Mouse (Mus musculus): ENCODE measurements around the gene Mettl2.

Gene Mettl2

DNA sequence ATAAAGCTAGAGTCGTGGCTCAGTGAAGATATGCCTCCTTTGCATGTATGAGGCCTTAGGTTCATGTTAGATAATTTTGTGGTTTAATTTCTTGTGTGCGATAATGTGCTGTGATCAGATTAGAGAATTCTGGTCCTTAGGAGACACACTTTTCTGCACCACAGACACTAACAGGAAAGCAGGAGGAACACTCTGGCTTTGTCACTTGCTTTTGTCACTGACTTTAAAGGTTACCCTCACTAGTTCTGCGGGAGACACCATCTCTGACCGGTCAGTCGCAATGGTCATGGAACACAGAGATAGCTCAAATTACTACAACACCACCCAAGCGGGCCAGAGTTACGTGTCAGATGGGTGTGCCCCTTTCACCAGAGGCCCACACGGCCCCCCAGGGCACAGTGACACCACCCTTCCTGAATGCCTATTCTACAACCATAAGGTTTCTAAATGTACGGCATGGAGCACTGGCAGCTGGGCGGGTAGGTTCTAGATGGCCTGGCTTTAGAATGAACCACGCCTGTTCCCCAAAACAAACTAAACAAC, 26.2 kb downstream of the Mettl2 start:
- in situ Hi-C loops (cut with MboI), result no loop called here

DNA sequence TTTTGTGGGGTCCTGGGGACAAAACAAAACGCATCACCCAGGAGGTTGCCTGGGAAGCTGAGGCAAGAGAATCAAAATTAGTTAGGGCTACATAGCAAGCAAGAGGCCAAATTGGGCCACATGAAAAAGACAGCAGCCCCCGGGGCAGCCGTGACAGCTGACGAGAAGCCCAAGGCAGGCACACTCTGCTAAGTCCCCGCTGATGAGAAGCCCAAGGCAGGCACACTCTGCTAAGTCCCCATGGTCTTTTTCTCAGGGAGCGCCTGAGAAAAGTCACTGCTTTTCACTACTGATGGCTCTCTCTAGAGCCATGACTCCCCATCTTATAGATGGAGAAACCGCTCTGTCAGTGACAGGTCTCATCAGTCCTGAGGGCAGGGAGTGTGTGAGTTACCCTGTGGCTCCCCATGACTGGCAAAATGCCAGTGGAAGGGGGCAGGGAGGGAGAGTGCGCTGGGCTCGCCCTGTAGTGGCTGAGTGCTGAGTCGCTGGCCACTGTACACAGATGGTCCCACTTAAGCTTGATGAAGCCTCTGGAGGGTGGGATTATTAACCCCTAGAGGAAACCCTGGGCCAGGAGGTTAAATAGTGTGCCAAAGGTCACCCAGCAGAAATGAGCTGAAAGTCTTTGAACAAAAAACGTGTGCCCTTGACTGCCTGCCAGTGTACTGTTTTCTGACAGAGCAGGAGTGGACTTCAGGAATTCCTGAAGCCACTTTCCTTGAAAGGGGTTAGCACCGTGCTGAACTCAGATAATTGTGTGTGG, 27.0 kb downstream of the Mettl2 start:
- in situ Hi-C loops (cut with MboI), result no loop called here

DNA sequence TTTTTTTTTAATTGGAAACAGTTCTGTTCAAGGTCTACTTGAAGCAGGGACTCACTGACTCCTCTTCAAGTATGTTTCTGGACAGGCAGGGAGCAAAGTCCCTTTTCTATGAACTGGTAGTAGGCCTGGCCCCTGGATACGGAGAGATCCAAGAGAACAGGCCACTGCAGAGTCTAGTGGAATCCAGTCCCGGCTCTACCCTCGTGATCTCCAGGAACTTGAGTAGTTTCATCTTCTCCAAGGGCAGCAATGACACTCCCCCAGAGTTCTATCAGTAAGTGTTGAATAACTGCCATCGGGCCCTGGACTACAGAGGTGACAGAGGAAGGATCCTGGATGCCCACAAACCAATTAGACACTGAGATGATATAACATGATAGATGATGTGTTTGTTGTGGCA, 29.7 kb downstream of the Mettl2 start:
- in situ Hi-C loops (cut with MboI), result no loop called here

GRCm38 (mm10) chr11:105156748-105157267, 30.6 kb downstream of the Mettl2 start:
- in situ Hi-C loops (cut with MboI), result no loop called here

DNA sequence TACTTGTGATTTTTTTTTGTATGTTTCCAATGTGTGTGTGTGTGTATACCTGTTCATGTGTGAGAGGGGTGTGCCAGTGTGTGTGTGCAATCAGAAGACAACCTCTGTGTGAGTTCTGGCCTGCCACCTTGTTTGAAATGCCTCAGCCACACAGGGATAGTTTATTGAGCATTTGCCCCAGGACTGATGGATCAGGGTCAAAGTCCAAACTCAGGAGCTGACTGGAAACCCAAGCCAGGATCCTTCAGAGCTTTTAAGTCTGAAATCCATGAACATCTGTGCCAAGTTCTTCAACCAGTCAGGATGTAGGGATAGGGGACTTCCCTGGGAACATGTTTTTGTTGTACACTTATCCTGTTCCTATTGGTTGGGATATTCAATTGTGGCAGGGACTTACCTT, 31.8 kb downstream of the Mettl2 start:
- in situ Hi-C loops (cut with MboI), result no loop called here

DNA sequence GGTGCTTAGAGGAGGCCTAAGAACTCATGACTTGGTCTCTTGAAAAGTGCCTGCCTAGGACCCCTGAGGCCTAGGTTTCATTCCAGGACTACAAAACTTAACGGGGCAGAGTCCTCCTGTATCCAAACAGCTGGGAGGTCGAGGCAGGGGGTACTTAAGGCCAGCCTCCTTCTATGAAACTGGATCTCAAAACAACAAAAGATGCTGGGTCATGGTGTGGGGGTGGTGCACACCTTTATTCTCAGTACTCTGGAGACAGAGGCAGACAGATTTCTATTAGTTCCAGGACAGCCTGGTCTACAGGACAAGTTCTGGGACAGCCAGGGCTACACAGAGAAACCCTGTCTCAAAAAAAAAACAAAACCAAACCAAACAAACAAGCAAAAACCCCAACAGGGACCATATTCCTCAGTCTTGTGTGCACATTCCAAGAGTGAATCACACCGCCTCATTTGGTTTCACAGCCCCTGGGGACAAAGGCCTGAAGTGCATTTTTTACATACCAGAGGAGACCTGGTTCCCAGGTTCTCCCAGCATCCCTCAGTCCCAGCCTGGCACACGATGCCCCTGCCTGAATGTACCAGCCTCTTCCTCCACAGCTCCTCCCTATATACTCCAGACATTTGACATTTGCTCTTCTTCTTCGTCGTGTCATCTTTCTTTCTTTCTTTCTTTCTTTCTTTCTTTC, 33.6 kb downstream of the Mettl2 start:
- in situ Hi-C loops (cut with MboI), result no loop called here

DNA sequence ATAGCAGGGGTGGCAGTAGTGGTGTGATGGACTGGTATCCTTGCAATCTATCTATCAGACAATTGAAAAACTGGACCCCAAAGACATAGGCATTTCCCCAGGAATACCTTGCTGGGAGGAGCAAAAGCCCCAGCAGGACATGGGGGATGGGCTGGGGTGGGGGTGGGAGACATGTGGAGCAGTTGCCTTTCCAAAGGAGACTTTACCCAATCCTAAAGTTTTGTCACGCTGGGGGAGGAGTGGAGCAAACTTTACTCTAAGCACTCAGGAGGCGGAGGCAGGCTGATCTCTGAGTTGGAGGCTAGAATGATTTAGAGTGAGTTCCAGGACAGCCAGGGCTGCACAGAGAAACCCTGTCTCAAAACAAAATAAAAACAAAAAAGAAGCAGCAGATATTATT, 35.2 kb downstream of the Mettl2 start:
- in situ Hi-C loops (cut with MboI), result no loop called here

DNA sequence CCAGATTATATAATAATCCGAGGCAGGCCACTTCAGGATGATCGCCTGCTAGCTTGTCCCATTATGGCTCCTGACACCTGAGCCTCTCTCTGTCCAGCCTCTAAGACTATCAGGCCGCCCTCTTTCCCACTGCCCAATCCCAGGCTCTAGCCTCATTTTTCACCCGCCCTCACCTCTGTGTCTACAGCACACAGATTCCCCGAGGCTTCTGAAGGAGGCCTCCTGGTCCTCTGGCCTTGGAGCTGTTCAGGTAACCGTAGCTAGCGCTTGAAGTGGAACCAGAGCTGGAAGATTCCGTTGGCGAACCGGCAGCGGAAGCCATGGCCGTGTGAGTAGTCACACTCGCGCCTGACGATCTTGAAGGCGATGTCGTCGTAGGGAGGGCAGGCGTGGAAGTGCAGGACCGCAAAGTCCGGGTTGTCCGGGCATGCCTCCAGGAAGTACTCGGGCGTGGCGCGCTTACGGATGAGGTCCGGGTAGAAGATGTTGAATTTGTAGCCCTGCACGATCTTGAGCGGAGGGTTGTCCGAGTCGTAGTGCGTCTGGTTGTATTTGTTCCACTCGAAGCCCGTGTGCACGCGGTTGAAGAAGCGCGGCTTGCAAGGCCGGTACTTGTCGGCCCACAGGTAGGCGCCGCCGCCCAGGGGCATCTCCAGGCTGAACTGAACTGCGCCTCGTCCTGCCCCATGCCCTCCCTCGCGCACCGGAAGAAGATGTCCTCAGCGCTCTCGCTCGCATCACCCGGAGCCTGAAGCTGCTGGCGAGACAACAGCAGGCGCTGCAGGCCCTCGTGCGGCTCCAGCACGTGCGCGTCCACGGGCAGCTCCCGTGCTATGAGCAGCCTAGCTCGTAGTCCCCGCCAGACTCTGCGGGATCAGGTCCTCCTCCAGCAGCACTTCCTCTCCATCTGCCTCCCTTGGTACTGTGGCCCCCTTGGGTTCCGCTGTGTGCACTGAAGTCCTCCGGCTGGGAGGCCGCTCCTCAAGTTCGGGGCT, 38.6 kb downstream of the Mettl2 start:
- in situ Hi-C loops (cut with MboI), result no loop called here

DNA sequence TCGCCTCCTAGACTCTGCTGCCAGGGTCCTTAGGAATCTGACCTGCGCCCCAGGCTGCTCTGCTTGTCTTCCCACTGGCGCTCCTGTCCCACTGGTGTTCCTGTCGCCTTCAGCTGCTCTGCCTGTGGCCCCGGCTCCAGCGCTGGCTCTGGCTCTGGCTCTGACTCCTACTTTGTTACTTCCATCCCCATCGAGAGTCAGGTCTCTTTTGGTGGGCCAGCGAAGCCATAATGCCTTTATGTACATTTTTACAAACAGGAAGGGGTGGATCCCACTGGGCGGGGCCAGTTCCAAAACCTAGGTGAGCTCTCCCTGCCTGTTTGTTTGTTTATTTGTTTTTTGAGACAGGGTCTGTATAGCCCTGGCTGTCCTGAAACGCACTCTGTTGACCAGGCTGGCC, 40.6 kb downstream of the Mettl2 start:
- in situ Hi-C loops (cut with MboI), result no loop called here

DNA sequence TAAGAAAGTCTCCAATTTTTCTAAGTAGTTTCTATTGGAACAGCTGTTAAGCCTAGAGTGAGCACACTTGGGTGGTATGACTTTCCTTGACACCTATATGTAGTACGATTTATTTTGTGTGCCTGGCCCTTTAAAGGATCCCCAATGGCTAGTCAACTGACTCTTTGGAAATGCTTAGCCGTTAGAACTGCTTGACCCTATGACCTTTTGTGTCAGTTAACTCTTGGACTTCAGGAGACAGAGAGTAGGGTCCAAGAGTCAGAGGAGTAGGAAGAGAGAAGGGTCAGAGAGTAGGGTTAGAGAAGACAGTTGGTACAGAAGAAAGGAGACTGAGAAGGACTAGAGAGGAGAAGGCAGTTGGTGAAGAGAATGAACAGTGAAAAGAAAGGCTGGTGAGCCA, 52.3 kb downstream of the Mettl2 start, which contains the start of gene Tlk2:
Tlk2 (plus strand) TSS at position 292 of the 400 bp plus-strand sequence.
- in situ Hi-C loops (cut with MboI), result no loop called here

GRCm38 (mm10) chr11:105179523-105179922, 53.3 kb downstream of the Mettl2 start:
- in situ Hi-C loops (cut with MboI), result no loop called here

DNA sequence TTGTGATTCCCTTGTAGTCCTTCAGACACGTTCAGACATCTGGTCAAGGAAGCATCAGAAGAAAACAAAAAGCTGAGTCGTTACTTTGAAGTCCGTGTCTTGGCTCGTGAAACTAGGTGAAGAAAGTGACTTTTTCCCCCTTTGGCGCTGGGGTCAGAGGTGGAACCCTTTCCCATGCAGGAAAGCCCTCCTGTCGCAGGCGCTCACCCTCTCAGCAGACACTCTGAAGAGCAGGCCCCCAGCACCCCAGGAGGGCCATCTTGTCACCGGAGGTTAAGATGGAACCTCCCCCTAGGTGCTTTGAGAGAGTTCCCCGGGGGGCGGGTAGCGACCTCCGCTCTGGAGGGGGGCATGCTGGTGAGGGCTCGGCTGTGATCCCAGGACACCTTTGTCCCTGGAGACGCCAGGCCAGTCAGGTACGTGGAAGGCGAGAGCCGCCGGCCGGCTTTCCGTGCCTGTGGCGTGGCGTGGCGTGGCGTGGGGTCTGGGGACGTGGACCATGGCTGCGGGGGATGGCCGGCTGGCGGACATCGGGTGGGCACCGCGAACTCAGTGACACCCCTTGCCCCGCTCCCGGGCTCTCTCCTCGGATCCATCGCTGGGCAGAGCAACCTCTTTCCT, 54.4 kb downstream of the Mettl2 start:
- in situ Hi-C loops (cut with MboI), result loop anchor here (5.0 kb wide), 1 partner anchor 53 kb away; the partner anchor contains the start of gene Mettl2

- in situ Hi-C loops (cut with MboI), result loop anchor here (5.0 kb wide), 1 partner anchor 54 kb away; the partner anchor contains the start of gene Mettl2
Measured at GRCm38 (mm10) chr11:105181126-105181637, 55.0 kb downstream of the Mettl2 start.

- in situ Hi-C loops (cut with MboI), result loop anchor here (5.0 kb wide), 1 partner anchor 55 kb away; the partner anchor contains the start of gene Mettl2
Measured at GRCm38 (mm10) chr11:105181689-105182460, 55.6 kb downstream of the Mettl2 start.

- in situ Hi-C loops (cut with MboI), result loop anchor here (5.0 kb wide), 1 partner anchor 55 kb away; the partner anchor contains the start of gene Mettl2
Measured at GRCm38 (mm10) chr11:105182461-105182855, 56.2 kb downstream of the Mettl2 start.

DNA sequence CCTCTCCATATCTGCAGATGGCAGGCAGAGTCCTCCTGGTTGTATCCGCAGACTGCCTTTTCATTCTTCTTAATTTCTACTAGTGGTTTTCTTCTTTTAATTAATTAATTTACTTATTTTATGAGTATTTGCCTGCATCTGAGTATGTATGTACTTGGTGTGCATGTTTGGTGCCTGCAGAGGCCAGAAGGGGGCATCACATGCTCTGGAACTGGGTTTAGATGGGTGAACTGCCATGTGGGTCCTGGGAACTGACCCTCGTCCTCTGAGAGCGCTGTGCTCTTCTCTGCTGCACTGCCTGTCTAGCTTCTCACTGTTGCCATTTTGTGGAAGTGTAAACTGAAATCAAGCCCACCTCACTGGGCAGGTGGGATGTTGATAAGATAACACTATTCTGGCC, 58.5 kb downstream of the Mettl2 start:
- in situ Hi-C loops (cut with MboI), result loop anchor here (5.0 kb wide), 1 partner anchor 57 kb away; the partner anchor contains the start of gene Mettl2
